Mouse (Mus musculus): Measurements from ENCODE around the gene Erg28. TPM values are rescaled to one million over a fixed set of nuclear protein-coding genes. Genes with fewer than 3 reads are reported as not detected.

Erg28 gene
- total RNA-seq (2017), result 82.9 and 96.3 TPM in 2 replicates

DNA sequence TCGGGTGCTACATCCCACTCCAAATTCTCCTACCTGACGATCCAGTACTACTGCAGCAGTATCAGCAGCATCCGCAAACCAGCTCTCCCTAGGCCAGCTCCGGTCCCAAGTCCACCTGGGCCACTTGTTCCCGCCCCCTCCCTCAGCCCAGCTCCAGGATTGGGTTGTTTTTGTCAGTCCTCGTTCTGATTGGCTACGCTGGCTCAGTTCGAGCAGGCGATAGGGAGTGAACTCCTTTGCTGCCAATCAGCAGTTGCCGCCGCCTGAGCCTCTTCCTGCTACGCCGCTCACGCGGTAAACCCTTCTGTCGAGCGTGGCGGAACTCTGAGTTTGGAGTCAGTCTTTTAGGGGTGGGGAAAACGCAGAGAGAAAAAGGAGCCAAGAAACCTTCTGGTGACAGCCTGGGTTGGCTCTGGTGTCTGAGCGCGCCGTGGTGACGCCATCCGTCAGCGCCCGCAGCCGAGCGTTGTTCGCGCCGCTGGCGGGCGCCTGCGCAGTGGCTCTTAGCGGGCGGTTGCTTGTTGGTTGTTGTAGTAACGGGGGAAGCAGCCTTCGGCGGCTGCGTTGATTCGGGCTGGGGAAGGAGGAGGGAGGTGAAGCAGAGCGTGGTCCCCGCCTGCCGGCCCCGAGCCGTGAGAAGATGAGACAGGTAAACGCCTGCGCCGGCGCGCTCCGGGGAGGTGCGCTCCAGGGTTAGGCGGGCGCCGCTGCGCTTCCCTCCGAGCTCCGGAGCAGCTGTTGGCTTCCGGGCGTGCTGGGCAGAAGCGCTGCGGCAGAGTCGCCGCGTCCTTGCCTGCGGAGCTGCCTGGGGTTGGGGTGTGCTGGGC lies at the start of gene Erg28, which contains the start of gene Ttll5:
Gene Erg28, minus strand, starts transcription at position 113 of the 827 bp plus-strand sequence.
Gene Ttll5, plus strand, starts transcription at position 222 of the 827 bp plus-strand sequence.
- peak; percentile 98 for ATAC-seq (replicated peaks in 1 of 2; ENCODE audit: insufficient read depth in 1 of 2, low FRiP score in 2 of 2, low TSS enrichment in 1 of 2, low read depth in 1 of 2, poor library complexity in 2 of 2, severe bottlenecking in 2 of 2)

- ATAC-seq (replicated peaks in 1 of 2; ENCODE audit: insufficient read depth in 1 of 2, low FRiP score in 2 of 2, low TSS enrichment in 1 of 2, low read depth in 1 of 2, poor library complexity in 2 of 2, severe bottlenecking in 2 of 2), result no peak
These were observed 45.1 kb upstream of the Erg28 start for GRCm38 (mm10) chr12:85869423-85869822.

- no peak for ATAC-seq (replicated peaks in 1 of 2; ENCODE audit: insufficient read depth in 1 of 2, low FRiP score in 2 of 2, low TSS enrichment in 1 of 2, low read depth in 1 of 2, poor library complexity in 2 of 2, severe bottlenecking in 2 of 2)
These were observed 42.8 kb upstream of the Erg28 start for GRCm38 (mm10) chr12:85867125-85867524.

DNA sequence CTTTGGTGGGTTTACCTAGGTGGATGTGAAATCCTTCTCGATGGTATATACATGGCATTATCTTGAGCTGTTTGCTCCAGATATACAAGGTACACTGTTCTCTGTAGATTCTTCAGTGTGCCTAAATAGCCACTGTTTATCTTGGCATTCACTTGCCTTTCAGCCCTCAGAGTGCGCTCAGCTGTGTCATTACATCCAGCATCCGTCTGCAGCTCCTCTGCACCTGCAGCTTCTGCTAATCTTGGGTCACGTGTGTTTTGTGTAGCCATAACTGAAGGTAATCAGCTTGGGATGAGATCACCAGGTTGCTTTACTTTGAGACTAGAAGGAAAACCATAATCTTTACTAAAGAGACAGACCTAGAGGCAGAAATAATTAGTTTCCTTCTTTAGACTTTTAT lies 42.3 kb upstream of the Erg28 start:
- ATAC-seq (replicated peaks in 1 of 2; ENCODE audit: insufficient read depth in 1 of 2, low FRiP score in 2 of 2, low TSS enrichment in 1 of 2, low read depth in 1 of 2, poor library complexity in 2 of 2, severe bottlenecking in 2 of 2), result no peak

DNA sequence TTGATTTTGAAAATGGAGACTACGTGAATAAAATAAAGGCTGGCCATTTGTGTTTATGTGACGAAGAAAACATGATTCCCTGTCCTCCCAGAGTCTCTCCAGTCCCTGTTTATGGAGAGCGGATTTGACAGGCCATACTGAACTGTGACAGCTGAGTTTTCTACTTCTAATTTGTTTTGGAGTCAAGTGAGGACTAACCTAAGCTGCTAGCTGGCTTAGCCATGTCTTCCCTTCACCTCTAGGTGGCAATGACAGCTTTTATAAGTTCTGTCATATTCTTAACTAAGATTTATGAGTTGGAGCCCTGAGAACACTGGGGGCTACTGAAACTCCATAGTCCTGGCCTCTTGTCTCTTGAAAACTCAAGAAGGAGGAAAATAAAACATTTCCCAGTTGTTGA lies 41.2 kb upstream of the Erg28 start:
- ATAC-seq (replicated peaks in 1 of 2; ENCODE audit: insufficient read depth in 1 of 2, low FRiP score in 2 of 2, low TSS enrichment in 1 of 2, low read depth in 1 of 2, poor library complexity in 2 of 2, severe bottlenecking in 2 of 2), result peak in 1 of 2 experiments; percentile 67; a peak in 1 of 4 replicates

GRCm38 (mm10) chr12:85862514-85862913 lies 38.2 kb upstream of the Erg28 start:
- no peak for ATAC-seq (replicated peaks in 1 of 2; ENCODE audit: insufficient read depth in 1 of 2, low FRiP score in 2 of 2, low TSS enrichment in 1 of 2, low read depth in 1 of 2, poor library complexity in 2 of 2, severe bottlenecking in 2 of 2)

DNA sequence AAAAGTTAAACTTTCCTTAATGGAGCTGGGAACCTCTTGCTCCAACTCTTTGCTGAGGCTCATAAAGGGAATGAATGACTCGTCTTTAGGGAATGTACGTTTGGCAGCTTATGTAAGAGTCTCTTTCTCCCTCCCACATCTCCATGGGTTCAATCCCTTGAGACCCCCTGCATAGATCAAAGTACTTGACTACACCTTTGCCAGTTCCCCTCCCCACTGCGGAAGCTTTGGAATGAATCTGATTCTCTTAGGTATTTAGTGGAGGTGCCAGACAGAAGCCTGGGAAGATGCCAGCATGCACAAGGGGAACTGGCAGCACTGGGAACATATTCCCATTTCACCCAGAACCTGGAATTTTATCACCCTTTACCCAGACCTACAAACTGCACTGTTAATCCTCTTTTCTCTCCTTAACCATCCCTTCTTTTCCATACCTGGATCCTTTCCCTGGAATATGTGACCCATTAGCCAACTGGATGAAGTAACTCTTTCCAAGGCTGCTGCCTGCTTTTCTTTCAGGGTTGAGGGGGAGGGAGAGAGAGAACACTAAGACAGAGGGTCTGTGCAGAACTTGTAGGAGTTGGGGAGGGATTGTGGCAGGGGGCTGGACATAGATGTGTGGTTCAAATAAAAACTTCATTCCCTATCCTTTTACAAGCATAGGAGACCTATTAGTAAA lies 35.3 kb upstream of the Erg28 start:
- no peak for ATAC-seq (replicated peaks in 1 of 2; ENCODE audit: insufficient read depth in 1 of 2, low FRiP score in 2 of 2, low TSS enrichment in 1 of 2, low read depth in 1 of 2, poor library complexity in 2 of 2, severe bottlenecking in 2 of 2)

DNA sequence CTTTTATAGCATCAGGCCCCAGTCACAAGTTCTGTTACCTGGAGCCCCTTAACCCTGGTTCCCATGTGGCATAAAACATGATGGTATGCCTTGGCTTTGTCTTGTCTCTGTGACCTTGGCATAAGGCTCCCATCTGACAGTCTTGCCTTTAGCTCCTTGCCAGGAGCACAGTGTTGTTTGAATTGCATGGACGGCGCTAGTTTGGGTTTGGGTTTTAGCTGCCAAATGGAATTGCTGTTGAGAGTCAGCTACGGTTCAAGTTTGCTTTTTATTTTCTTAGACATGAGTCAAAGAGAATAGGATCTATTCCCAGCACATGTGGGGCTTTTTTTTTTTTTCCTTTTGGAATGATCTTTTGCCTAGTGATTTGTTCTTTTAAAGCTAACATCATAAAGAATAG lies 34.8 kb upstream of the Erg28 start:
- ATAC-seq (replicated peaks in 1 of 2; ENCODE audit: insufficient read depth in 1 of 2, low FRiP score in 2 of 2, low TSS enrichment in 1 of 2, low read depth in 1 of 2, poor library complexity in 2 of 2, severe bottlenecking in 2 of 2), result no peak

DNA sequence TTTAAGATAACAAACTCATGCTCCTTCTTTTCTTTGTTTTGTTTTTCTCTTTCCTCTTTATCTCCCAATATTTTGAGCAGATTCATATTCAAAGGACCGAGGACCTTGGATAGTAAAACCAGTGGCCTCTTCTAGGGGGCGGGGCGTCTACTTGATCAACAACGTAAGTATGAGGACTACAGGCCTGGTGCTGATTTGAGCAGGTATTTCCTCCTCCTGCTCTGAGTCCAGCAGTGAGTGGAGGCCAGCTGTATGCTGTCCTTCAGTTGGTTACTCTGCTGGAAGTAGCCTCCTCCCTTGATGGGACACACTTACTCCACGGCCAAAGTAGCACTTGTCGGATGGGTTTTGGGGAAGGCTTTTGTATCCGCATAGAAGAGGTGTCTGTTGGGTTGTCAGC lies 33.0 kb upstream of the Erg28 start:
- no peak for ATAC-seq (replicated peaks in 1 of 2; ENCODE audit: insufficient read depth in 1 of 2, low FRiP score in 2 of 2, low TSS enrichment in 1 of 2, low read depth in 1 of 2, poor library complexity in 2 of 2, severe bottlenecking in 2 of 2)

GRCm38 (mm10) chr12:85854271-85854670 lies 29.9 kb upstream of the Erg28 start:
- ATAC-seq (replicated peaks in 1 of 2; ENCODE audit: insufficient read depth in 1 of 2, low FRiP score in 2 of 2, low TSS enrichment in 1 of 2, low read depth in 1 of 2, poor library complexity in 2 of 2, severe bottlenecking in 2 of 2), result no peak

- no peak for ATAC-seq (replicated peaks in 1 of 2; ENCODE audit: insufficient read depth in 1 of 2, low FRiP score in 2 of 2, low TSS enrichment in 1 of 2, low read depth in 1 of 2, poor library complexity in 2 of 2, severe bottlenecking in 2 of 2)
These were observed 29.5 kb upstream of the Erg28 start for GRCm38 (mm10) chr12:85853836-85854235.

DNA sequence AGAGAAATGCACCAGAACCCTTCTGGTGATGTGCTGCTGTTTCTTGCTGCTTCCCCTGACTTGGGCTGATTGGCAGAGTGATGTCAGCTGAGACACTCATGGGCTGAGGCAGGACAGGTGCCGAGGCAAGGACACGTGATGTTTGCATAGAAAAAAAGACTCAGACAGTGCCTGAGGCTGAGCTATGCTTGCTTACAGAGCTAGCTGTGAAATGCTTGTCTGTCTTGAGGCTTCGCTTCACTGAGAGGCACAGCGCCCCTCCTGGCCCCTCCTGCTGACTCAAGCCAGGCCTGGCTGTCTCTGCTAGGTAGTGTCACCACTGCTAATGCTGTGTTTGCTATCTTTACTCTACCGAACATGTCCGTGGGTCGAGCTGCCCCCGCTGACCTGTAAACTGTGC lies 26.3 kb upstream of the Erg28 start:
- no peak for ATAC-seq (replicated peaks in 1 of 2; ENCODE audit: insufficient read depth in 1 of 2, low FRiP score in 2 of 2, low TSS enrichment in 1 of 2, low read depth in 1 of 2, poor library complexity in 2 of 2, severe bottlenecking in 2 of 2)

DNA sequence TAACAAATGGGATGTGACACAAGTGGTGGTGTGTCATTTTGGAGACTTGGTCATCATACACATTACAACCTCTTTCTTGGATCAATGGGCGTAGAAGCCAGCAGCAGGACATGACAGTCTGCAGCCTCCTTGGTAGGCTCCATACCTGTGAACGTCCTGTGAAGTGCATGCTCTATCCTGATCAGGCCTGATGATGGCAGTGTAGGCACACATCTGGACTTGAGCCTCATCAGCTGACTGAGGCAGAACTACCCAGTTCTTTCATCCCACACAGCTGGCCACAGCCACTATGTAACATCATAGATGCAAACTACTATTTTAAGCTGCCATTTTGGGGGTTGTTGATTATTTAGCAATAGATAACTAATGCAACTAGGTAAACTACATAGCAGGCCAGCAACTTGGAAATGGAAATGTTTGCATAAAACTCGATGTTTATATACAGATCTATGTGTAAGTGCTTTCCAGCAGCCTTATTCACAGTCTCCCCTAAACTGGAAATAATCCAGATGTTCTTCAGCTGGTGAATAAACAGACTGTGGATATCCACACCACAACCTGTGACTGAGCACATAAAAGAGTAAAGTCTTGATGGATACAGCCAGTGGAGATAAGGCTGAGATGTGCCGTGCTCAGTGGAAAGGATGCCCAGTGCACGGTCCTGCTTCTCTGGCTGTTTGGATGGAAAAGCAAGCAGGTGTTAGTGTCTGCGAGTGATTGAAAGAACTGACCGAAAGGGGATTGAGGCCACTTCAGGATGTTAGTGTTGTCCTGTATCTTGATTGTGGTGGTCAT lies 24.0 kb upstream of the Erg28 start:
- peak; percentile 49 to 58; a peak in 2 of 4 replicates for ATAC-seq (replicated peaks in 1 of 2; ENCODE audit: insufficient read depth in 1 of 2, low FRiP score in 2 of 2, low TSS enrichment in 1 of 2, low read depth in 1 of 2, poor library complexity in 2 of 2, severe bottlenecking in 2 of 2)

- no peak; a peak in 1 of 4 replicates for ATAC-seq (replicated peaks in 1 of 2; ENCODE audit: insufficient read depth in 1 of 2, low FRiP score in 2 of 2, low TSS enrichment in 1 of 2, low read depth in 1 of 2, poor library complexity in 2 of 2, severe bottlenecking in 2 of 2)
These were observed 15.1 kb upstream of the Erg28 start for GRCm38 (mm10) chr12:85839371-85840000.

GRCm38 (mm10) chr12:85837765-85838164 lies 13.4 kb upstream of the Erg28 start:
- no peak for ATAC-seq (replicated peaks in 1 of 2; ENCODE audit: insufficient read depth in 1 of 2, low FRiP score in 2 of 2, low TSS enrichment in 1 of 2, low read depth in 1 of 2, poor library complexity in 2 of 2, severe bottlenecking in 2 of 2)

GRCm38 (mm10) chr12:85834543-85834942 lies 10.2 kb upstream of the Erg28 start:
- no peak for ATAC-seq (replicated peaks in 1 of 2; ENCODE audit: insufficient read depth in 1 of 2, low FRiP score in 2 of 2, low TSS enrichment in 1 of 2, low read depth in 1 of 2, poor library complexity in 2 of 2, severe bottlenecking in 2 of 2)

- no peak for ATAC-seq (replicated peaks in 1 of 2; ENCODE audit: insufficient read depth in 1 of 2, low FRiP score in 2 of 2, low TSS enrichment in 1 of 2, low read depth in 1 of 2, poor library complexity in 2 of 2, severe bottlenecking in 2 of 2)
These were observed 6.3 kb upstream of the Erg28 start for GRCm38 (mm10) chr12:85830691-85831090.

Measured in hematopoietic stem cell, adult 5-6 weeks (primary cell).